Mouse (Mus musculus): ENCODE data around the gene Blnk.

DNA sequence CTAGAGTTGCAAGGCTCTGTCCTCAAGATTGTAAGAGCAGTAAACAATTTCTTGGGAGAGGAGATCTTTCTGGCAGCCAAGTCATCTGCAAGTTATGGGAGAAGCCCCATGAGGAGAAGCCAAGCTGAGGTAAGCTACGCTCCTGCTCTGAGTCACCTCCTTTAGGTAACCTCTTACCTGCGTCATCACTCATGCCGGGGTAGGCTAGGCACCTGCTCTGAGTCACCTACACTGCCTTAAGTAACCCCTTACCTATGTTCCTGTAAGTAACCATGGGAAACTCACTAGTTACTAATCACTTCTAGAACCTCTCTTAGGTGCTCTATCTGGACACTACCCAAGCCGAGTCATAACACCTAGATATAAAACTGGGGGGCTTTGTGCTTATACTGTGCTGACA, 112.6 kb downstream of the Blnk start:
- TF ChIP-seq EP300 (IDR thresholded peaks at IDR 0.05; ENCODE audit: low read depth): no peak
- TF ChIP-seq CTCF (IDR thresholded peaks at IDR 0.05; ENCODE audit: low read depth): no peak
